Mouse (Mus musculus) brain, embryonic 18.5 days (tissue): Measurements from ENCODE around the gene Ston2.

ENCODE experiments used
- DNase-seq: peaks from one replicate; pipeline ENCODE4 v3.0.0-alpha.2; 2012; ENCODE audit warnings: low read depth, low spot score

The Ston2 gene

GRCm38 (mm10) chr12:91665431-91665830, 122.8 kb downstream of the Ston2 start:
- DNase-seq = no peak

DNA sequence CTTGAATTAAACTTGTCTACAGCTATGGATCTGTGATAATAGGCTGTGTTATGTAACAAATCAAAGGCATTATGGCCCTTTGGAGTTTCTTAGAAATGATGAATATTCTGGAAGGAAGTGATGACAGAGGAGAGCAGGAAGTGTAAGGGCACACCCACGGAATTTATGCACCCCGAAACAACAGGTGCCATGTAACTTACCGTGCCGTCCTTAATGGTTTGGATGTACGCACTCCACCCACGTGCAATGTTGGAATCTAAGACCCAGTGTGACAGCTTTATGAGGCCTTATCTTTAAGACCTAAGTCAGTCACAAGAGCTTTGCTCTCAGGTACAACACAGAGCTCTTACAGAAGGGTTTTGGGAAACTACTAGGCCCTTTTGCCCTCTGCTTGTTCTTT, 124.9 kb downstream of the Ston2 start:
- no peak for DNase-seq

DNA sequence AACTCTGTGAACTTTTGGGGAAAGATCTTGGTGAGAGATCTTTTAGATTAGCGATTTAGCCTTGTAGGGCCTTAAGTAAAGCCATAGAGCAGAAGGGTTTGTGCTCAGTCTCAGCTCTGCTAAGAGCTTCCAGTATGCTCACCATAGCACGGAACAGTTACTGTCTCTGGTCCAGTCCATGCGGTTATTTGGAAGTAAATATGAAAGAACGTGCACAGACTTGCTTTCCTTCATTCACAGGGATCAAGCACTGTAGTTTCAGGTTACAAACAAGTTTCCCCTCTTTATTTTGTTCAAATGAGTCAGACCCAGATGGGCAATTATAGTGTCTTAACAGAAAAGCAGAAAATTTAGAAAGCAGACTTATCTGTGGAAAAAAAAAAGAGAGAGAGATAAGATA, 125.3 kb downstream of the Ston2 start:
- DNase-seq = no peak

DNA sequence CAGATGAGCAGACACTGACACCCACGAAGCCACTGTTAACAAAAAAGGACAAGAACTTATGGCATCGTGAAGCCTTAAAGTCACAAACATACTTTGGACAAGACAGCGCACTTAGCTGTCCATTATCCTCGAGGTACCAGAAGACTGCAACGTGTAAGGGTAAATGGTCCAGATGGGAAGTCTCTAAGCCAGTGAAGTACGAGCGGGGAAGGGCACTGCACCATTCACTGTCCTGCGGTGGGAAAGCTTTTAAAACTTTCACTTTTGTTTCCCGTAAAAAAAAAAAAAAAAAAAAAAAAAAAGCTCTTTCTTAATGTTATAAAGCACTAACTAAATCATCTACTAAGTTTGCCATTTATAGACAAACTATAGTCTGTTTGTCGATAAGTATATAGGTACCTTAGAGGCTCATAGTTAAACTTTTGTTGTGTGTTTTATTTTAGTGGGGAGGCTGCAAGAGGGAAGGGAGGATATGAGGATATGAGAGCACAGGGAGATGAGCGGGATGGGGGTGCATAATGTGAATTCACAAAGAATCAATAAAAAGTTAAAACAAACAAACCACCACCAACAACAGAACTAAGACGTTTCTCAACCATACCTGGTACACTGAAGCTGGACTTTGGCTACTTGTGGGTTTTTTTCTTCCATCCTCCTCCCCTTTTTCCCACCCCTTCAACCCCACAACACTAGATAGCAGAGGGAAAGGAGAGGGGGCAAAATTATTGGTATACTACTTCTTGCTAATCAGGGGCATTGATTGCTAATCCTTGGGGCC, 127.4 kb downstream of the Ston2 start:
- no peak for DNase-seq

- no peak for DNase-seq
Measured at GRCm38 (mm10) chr12:91654399-91655122, 133.6 kb downstream of the Ston2 start.

GRCm38 (mm10) chr12:91648426-91648825, 139.8 kb downstream of the Ston2 start:
- DNase-seq = no peak

- no peak for DNase-seq
Measured at GRCm38 (mm10) chr12:91645361-91646123, 142.6 kb downstream of the Ston2 start.

GRCm38 (mm10) chr12:91643221-91643620, 145.0 kb downstream of the Ston2 start:
- no peak for DNase-seq

DNA sequence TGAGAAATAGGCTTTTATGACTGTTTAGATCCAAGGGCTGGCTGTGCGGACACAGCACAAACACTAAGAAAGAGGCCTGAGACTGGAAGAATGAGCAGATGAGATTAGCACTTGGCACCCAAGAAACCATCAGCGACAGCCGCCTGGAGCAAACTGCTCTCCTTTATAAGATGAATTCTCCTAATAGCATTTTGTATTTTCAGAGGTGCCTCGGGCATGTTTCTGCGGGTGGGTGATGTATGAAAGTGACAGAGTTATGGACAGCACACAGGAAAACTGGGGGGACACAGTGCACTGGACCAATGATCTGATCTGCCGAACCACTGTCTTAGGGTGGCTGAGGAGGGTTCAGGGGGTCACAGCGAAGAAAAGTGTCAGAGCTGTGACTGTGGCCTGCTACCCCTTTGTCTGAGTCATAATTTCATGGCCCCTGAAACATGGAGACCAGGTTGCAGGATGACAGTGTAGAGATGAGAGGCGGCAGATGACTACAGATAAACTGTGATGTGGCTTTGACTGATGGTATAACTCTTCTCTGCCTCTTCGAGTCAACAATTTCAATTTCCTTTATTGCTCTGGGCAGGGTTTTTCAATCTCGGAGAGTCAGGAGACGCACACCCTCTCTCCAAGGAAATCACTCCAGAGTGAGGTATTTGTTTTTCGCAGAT, 145.6 kb downstream of the Ston2 start:
- no peak for DNase-seq

DNA sequence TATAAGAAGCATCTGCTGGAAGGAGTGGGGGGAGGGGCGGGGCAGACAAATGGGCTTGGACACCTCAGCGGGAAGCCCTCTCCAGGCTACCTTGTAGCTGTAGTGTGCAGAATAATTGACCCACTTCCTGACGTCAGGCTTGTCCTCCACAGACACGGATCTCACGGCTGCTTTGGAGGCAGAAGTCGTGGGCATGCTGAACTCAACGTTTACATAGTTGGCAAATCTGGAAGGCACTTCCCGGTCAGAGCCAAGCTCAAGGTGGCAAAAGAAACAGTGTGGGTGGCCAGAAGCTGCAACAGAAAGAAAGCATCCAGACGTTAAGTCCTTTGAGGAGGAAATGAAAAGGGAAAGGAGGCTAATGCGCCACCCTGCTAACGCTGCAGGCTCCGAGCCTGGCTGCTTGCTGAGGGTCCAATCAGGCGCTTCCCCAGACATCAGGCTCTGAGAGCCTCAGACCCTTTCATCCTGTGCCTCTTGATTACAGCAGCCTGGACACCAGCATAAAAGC, 146.5 kb downstream of the Ston2 start:
- DNase-seq = no peak

DNA sequence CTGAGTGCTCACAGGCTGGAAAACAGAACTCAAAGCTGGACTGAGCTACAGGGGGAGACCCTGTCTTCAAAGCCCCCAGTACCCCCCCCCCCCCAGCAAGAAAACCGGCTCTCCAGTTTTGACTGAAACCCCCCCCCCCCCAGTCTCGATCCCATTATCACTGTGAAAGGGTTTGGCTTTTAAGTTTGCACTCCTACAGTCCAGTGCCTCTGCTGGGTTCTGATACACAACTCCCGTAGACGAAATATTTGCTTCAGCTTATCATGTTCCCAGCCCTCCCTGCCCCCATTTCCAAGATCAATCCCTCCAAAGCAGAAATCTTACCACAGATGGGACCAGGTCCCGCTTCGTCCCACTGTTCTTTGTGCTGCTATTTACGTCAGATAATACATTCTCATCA, 147.1 kb downstream of the Ston2 start:
- DNase-seq = no peak

DNA sequence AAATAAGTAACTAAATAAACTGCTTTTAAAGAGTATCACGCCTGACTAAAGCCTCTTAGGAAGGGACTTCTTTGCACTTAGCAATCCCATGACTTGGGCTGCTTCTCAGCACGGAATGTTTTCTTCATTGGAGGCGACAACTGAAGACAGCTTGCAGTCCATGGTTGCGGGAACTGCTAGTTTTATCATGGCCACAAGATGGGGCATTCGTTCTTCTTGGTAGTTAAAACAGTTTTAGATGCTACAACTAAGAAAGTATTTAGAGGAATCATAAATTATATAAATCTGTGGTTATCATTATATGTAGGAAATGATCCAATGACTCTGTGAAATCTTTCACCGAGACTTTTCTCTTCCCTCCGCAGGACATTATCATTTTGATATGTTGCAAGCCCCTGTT, 147.5 kb downstream of the Ston2 start:
- no peak for DNase-seq

DNA sequence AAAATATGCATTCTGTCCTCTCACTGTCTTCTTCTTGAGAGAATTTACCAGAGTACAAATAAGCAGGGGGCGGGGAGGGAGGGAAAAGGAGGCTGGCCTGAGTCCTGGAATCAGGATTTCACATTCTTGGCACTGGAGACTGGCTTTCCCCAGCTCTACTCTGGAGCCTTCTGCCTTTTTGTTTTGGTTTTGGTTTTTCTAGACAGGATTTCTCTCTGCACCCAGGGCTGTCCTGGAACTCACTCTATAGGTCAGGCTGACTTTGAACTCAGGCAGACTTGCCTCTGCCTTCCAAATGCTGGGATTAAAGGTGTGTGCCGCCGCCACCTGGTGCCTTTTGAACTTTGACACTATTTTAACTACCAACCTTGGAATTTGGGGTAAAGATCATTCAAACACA, 149.8 kb downstream of the Ston2 start:
- DNase-seq = no peak

DNA sequence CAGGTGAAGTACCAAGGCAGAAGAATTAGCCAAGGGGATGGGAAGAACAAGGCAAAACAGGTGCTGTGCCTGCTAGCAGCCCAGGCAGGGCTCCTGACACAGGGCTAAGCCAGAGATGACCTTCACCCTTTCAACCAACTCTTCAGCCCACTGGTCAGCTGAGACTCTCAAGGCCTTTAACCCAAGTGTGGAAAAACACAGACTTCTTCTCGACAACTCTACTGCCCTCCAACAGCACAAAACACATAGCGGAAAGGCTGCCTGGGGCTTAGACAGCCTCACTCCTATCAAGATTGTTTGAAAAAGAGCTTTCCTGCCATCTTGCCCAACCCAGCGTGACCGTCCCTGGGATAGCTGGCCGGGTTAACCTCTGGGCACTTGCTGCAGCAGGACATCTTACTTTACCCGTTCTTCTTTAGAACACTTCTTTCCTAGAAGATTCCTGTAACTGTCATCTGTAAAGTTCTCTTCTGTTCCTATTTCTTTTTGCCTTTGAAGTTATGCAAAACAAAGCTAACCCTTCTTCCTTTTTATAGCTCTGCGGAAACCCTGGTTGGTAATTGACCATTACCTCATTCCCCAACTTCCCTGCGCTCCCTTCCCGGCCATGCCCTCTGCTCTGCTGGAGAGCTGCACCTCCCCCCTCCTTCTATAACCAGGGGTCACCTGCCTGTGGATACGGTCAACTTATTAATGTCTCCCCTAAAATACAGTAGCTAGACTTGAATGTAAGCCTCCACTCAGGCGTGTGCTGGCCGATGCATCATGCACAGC, 150.9 kb downstream of the Ston2 start:
- DNase-seq = no peak

DNA sequence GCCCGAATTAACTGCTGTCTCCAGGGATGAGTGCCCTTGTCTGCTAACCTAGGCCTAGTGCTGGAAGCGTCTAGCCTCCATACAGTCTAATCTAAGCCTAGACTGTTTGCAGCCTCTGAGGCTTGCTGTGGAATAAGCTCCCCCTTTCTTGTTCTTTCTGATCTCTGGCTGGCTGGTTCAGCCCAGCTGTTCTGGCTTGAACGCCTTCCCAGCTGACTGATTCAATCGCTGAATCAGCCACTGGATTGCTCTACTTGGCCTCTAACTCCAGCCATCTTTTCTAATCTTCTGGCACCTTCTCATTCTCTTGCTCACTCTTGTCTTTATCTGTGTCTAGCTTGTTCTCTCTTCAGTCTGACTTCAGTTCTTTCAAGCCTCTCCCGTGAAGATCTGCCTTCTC, 161.7 kb downstream of the Ston2 start:
- no peak for DNase-seq

DNA sequence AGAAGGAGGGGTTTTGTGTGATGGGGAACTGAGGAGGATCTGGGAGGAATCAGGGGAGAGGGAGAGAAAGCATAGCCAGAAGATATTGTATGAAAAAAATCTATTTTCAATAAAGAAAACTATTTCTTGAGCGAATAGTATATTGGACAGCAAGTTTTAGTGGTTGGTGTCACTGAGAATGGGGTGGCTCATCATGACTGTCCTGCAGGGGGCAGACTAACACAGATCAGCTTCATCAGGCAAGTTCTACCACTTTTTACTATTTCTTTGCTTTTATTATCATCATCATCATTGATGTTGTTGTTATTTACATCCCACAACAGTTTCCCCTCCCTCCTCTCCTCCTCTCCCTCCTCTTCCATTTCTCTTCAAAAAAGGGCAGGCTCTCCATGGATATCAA, 163.2 kb downstream of the Ston2 start:
- no peak for DNase-seq

GRCm38 (mm10) chr12:91609425-91609824, 178.8 kb downstream of the Ston2 start:
- no peak for DNase-seq

GRCm38 (mm10) chr12:91607678-91608077, 180.5 kb downstream of the Ston2 start:
- no peak for DNase-seq

- no peak for DNase-seq
Measured at GRCm38 (mm10) chr12:91606651-91607050, 181.5 kb downstream of the Ston2 start.

- DNase-seq = no peak
Measured at GRCm38 (mm10) chr12:91604600-91604999, 183.6 kb downstream of the Ston2 start.

DNA sequence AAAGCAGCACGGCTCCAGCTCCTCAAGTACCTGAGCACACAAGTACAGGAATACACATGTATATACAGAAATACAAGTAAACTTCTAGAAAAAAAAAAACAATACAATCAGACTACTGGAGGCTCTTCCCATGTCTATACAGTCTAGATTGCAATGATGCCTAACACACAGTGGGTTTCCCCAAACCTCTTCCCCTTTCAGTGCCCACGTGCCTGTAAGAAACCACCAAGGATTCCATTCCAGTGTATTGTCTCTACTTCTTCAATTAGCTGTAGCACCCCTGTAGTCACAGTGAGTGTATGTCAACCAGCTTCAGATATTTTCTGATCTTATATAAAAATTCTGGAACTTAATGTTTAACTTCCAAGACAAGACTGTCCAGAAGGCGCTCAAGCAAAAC, 196.1 kb downstream of the Ston2 start:
- no peak for DNase-seq
